Mouse (Mus musculus): ENCODE data around the gene Sema5a. TPM values are rescaled to one million over a fixed set of nuclear protein-coding genes. Genes with fewer than 3 reads are reported as not detected.

Sema5a gene
- polyA plus RNA-seq, 1 experiment from 2014 or later = 16.0 TPM

DNA sequence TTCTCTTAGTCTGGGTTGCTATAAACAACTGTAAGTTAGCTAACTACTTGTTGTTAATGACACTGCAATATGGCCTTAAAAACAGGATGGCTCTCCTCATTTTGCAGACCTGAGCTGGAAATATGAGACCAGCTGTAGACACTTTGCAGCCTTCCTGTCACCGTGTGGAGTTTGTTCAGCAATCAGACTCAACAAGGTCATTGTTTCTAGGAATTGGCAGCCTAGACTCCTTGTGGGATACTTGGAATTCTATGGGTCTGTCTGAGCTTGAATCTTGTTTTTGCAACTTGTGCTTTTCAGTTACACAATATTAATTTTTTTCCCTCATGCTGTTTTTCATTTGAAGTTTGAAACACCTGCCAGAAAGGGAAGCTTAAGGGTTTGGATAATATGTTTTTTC lies 250.3 kb downstream of the Sema5a start:
- WGBS = 10% methylated on average over 1 of the region's 1 CpGs
- Histone ChIP-seq H3K4me3 (replicated peaks) (no peak overlapping the region), H3K9me3 (no peaks in the 10 kb centered on the region), H3K9ac (no peak overlapping the region), H3K27ac (no peak overlapping the region), H3K4me1 (replicated peaks) (no peaks in the 10 kb centered on the region), H3K4me2 (replicated peaks) (no peak overlapping the region), H3K27me3 (replicated peaks) (no peaks in the 10 kb centered on the region), H3K36me3 (no peaks in the 10 kb centered on the region)
- no peak for ATAC-seq

GRCm38 (mm10) chr15:32496880-32497279 lies 252.3 kb downstream of the Sema5a start:
- H3K36me3 ChIP-seq = no peaks in the 10 kb centered on the region
- ATAC-seq = no peak
- H3K4me2 ChIP-seq (replicated peaks) = no peak overlapping the region
- H3K4me3 ChIP-seq (replicated peaks) = no peak overlapping the region
- no peak overlapping the region for H3K9ac ChIP-seq
- no peaks in the 10 kb centered on the region for H3K27me3 ChIP-seq (replicated peaks)
- 91% methylated on average over 4 of the region's 4 CpGs for WGBS
- no peak overlapping the region for H3K27ac ChIP-seq
- no peaks in the 10 kb centered on the region for H3K4me1 ChIP-seq (replicated peaks)
- H3K9me3 ChIP-seq = no peaks in the 10 kb centered on the region

GRCm38 (mm10) chr15:32505941-32506340 lies 261.3 kb downstream of the Sema5a start:
- H3K27me3 ChIP-seq (replicated peaks) = no peaks in the 10 kb centered on the region
- H3K4me1 ChIP-seq (replicated peaks) = no peaks in the 10 kb centered on the region
- no peak for ATAC-seq
- H3K27ac ChIP-seq = no peak overlapping the region
- 70% methylated on average over 2 of the region's 2 CpGs for WGBS
- no peak overlapping the region for H3K9ac ChIP-seq
- no peaks in the 10 kb centered on the region for H3K36me3 ChIP-seq
- H3K4me2 ChIP-seq (replicated peaks) = no peak overlapping the region
- H3K9me3 ChIP-seq = no peaks in the 10 kb centered on the region
- H3K4me3 ChIP-seq (replicated peaks) = no peak overlapping the region

DNA sequence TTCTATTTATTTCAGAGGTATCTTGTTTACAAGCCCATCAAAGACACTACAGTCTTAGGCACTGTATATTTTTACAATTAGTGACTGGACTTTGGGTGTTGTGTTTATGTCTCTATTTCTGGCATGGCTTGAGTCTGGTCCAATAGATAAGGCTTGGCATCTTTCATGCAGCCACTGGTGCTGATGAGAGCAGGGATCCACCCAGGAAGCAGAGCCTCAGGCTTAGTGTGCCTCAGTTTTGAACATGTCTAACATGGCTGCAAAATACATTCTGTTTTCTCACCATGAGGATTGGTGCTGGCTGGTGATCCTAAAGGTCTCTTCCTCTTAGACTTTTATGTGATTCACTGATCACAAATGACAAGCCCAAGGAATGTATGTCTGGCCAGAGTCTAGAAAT lies 263.7 kb downstream of the Sema5a start:
- no peaks in the 10 kb centered on the region for H3K27me3 ChIP-seq (replicated peaks)
- no peaks in the 10 kb centered on the region for H3K9me3 ChIP-seq
- no peak overlapping the region for H3K27ac ChIP-seq
- H3K36me3 ChIP-seq = no peaks in the 10 kb centered on the region
- no peak overlapping the region for H3K4me2 ChIP-seq (replicated peaks)
- H3K9ac ChIP-seq = no peak overlapping the region
- no peaks in the 10 kb centered on the region for H3K4me1 ChIP-seq (replicated peaks)
- H3K4me3 ChIP-seq (replicated peaks) = no peak overlapping the region
- no peak for ATAC-seq

DNA sequence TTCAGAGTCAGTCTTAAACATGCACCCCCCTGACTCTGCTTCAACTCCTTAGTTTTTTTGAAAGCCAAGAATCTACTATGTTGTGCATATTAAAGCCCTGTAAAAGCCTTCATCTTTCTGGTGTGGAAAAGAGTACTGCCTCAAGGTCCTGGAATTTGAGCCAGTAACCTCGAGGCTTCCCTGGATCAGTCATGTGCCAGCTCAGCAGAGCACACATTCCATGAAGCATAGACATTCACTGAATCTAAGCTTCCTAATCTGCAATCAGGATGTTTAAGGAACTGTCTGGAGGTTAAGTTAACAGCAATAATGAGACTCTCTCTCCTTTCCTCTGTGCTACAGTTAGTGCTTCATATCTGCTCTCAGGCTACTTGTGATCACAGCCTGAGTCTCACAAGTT lies 270.3 kb downstream of the Sema5a start:
- H3K9me3 ChIP-seq = no peaks in the 10 kb centered on the region
- no peak for ATAC-seq
- 52% methylated on average over 1 of the region's 1 CpGs for WGBS

DNA sequence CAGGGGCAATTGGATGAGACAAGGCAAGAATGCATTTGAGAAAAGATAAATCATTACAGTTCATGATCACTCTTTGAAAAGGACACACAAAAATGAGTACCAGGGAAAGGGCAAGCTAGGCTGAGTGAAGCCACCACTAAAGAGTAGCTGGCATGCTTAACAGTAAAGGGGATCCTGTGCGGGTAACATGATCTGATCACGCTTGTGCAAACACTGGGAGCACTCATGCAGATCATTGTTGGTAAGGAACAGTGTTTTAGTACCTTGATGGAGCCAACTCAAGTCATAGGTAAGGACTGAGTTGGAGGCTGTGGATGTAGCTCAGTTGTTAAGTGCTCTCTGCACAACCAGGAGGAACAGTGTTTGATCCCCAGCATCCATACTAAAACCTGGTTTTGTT lies 273.3 kb downstream of the Sema5a start:
- WGBS = 81% methylated on average over 2 of the region's 2 CpGs
- Histone ChIP-seq H3K27me3 (replicated peaks) (no peaks in the 10 kb centered on the region), H3K4me3 (replicated peaks) (no peak overlapping the region), H3K27ac (no peak overlapping the region), H3K4me2 (replicated peaks) (no peak overlapping the region), H3K9me3 (no peaks in the 10 kb centered on the region), H3K36me3 (no peaks in the 10 kb centered on the region), H3K4me1 (replicated peaks) (no peaks in the 10 kb centered on the region), H3K9ac (no peak overlapping the region)
- no peak for ATAC-seq

More for the DNA sequence above, 270.3 kb downstream of the Sema5a start:
- Histone ChIP-seq H3K36me3 (no peaks in the 10 kb centered on the region), H3K27ac (no peak overlapping the region), H3K4me2 (replicated peaks) (no peak overlapping the region), H3K4me1 (replicated peaks) (no peaks in the 10 kb centered on the region), H3K27me3 (replicated peaks) (no peaks in the 10 kb centered on the region), H3K4me3 (replicated peaks) (no peak overlapping the region), H3K9ac (no peak overlapping the region)

GRCm38 (mm10) chr15:32532539-32532938 lies 287.9 kb downstream of the Sema5a start:
- no peaks in the 10 kb centered on the region for H3K4me1 ChIP-seq (replicated peaks)

GRCm38 (mm10) chr15:32533541-32534080 lies 289.0 kb downstream of the Sema5a start:
- WGBS = 44% methylated on average over 1 of the region's 1 CpGs
- ATAC-seq = no peak
- H3K9me3 ChIP-seq = no peaks in the 10 kb centered on the region

More at GRCm38 (mm10) chr15:32532539-32532938, 287.9 kb downstream of the Sema5a start:
- no peak for ATAC-seq
- Histone ChIP-seq H3K27me3 (replicated peaks) (no peaks in the 10 kb centered on the region), H3K36me3 (no peaks in the 10 kb centered on the region), H3K4me3 (replicated peaks) (no peak overlapping the region), H3K4me2 (replicated peaks) (no peak overlapping the region), H3K9me3 (no peaks in the 10 kb centered on the region), H3K27ac (no peak overlapping the region), H3K9ac (no peak overlapping the region)
- WGBS = 68% methylated on average over 3 of the region's 3 CpGs

DNA sequence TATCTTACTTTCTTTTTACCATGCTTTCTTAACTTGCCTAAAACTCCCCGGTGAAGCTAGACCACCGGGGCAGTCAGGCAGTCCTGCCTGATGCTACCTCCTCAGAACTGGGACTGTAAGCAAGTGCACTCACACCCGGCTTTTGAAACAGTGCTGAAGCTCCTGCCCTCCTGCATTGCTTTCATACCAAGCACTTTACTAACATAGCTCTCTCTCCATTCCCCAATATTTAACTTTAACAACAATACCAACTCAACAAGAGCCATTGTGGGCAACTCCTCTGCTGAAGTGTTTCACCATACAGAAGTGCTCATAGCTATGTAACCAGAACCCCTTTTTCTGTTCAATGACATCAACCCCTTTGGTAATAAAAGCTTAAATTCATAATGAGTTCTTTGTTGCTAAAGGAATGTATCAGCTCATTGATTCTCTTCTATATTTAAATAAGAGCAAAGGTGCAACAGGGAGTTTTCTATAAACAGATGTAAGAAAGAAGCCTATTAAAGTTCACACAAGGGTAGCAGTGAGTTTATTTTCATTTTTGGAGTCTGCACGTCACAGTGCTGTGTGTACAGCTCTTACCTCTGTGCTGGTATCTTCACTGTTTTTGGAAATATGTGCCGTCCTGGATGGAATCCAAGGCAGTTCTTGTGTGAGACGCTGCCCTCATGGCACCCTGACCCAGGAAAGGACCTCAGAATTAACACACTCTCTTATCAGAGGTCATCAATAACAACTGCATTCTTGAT lies 292.3 kb downstream of the Sema5a start:
- Histone ChIP-seq H3K9ac (no peak overlapping the region), H3K27me3 (replicated peaks) (no peaks in the 10 kb centered on the region), H3K4me1 (replicated peaks) (no peaks in the 10 kb centered on the region), H3K4me2 (replicated peaks) (no peak overlapping the region), H3K36me3 (no peaks in the 10 kb centered on the region), H3K9me3 (no peaks in the 10 kb centered on the region), H3K4me3 (replicated peaks) (no peak overlapping the region), H3K27ac (no peak overlapping the region)
- ATAC-seq = no peak
- WGBS = 71% methylated on average over 6 of the region's 6 CpGs

More at GRCm38 (mm10) chr15:32533541-32534080, 289.0 kb downstream of the Sema5a start:
- H3K4me2 ChIP-seq (replicated peaks) = no peak overlapping the region
- no peak overlapping the region for H3K4me3 ChIP-seq (replicated peaks)
- H3K9ac ChIP-seq = no peak overlapping the region
- H3K4me1 ChIP-seq (replicated peaks) = no peaks in the 10 kb centered on the region
- no peaks in the 10 kb centered on the region for H3K36me3 ChIP-seq
- no peak overlapping the region for H3K27ac ChIP-seq
- no peaks in the 10 kb centered on the region for H3K27me3 ChIP-seq (replicated peaks)

DNA sequence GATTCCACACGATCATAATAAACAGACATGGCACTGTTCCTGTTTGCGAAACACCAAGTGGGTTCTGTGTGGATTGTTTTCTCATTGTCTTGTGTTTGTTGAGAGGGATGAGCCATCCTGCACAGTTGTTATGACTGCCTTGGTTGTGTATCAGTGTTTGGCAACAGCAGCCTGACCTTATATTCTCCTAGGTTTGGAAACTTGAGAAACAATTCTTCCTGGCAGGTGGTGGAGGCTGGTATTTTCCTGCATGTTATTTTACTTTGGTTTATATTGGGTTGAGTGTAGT lies 292.8 kb downstream of the Sema5a start:
- 61% methylated on average over 2 of the region's 2 CpGs for WGBS

DNA sequence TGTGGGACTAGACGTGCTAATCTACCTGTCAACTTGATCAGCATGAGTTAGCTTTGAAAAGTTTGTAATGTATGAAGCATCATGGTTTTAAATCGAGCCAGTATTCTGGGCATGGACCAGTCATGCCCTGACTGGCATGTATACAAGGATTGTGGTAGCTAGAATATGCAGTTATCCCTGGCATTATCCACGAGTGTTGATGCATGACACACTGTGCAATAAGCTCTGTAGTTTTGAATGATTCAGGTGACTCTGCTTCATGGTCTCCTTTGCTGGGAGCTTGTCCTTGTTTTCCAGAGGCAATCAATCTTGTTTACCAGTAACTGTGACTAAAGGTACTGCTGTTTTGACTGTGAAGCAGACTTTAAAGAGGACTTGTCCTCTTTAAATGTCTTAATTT lies 293.5 kb downstream of the Sema5a start:
- WGBS = 74% methylated on average over 3 of the region's 3 CpGs
- Histone ChIP-seq H3K4me3 (replicated peaks) (no peak overlapping the region), H3K4me2 (replicated peaks) (no peak overlapping the region), H3K36me3 (no peaks in the 10 kb centered on the region), H3K9me3 (no peaks in the 10 kb centered on the region), H3K27me3 (replicated peaks) (no peaks in the 10 kb centered on the region), H3K27ac (no peak overlapping the region), H3K9ac (no peak overlapping the region), H3K4me1 (replicated peaks) (no peaks in the 10 kb centered on the region)
- ATAC-seq = no peak

More for the DNA sequence above, 292.8 kb downstream of the Sema5a start:
- ATAC-seq = no peak
- Histone ChIP-seq H3K27me3 (replicated peaks) (no peaks in the 10 kb centered on the region), H3K4me2 (replicated peaks) (no peak overlapping the region), H3K27ac (no peak overlapping the region), H3K9me3 (no peaks in the 10 kb centered on the region), H3K4me3 (replicated peaks) (no peak overlapping the region), H3K9ac (no peak overlapping the region), H3K4me1 (replicated peaks) (no peaks in the 10 kb centered on the region), H3K36me3 (no peaks in the 10 kb centered on the region)

- ATAC-seq = no peak
- H3K4me1 ChIP-seq (replicated peaks) = no peaks in the 10 kb centered on the region
- H3K27ac ChIP-seq = no peak overlapping the region
- no peaks in the 10 kb centered on the region for H3K36me3 ChIP-seq
- H3K9me3 ChIP-seq = no peaks in the 10 kb centered on the region
- 45% methylated on average over 1 of the region's 1 CpGs for WGBS
- no peak overlapping the region for H3K4me2 ChIP-seq (replicated peaks)
- no peaks in the 10 kb centered on the region for H3K27me3 ChIP-seq (replicated peaks)
- no peak overlapping the region for H3K4me3 ChIP-seq (replicated peaks)
- H3K9ac ChIP-seq = no peak overlapping the region
Observed at GRCm38 (mm10) chr15:32542746-32543145, 298.1 kb downstream of the Sema5a start.

DNA sequence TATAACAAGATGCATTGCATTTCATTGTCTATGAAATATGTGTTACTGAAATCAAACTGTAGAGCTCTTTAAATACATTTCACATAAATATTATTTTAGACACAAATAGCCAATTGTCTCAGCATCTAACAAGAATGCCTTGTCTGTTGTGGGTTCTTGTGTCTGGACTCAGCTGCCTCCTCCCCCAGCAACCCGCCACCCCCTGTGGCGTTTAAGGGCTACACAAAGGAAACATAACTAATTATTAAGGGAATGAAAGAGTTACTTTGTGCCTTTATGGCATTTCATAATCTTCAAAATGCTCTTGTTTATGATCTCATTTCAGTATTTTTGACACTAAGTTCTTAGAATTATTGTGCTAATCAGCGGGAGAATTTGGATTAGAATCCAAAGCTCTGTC lies 298.6 kb downstream of the Sema5a start:
- 87% methylated on average over 3 of the region's 3 CpGs for WGBS

More for the DNA sequence above, 298.6 kb downstream of the Sema5a start:
- no peak for ATAC-seq
- Histone ChIP-seq H3K4me3 (replicated peaks) (no peak overlapping the region), H3K27me3 (replicated peaks) (no peaks in the 10 kb centered on the region), H3K36me3 (no peaks in the 10 kb centered on the region), H3K4me1 (replicated peaks) (no peaks in the 10 kb centered on the region), H3K9ac (no peak overlapping the region), H3K9me3 (no peaks in the 10 kb centered on the region), H3K27ac (no peak overlapping the region), H3K4me2 (replicated peaks) (no peak overlapping the region)

Measured in intestine, embryonic 15.5 days (tissue).